Mouse (Mus musculus): ENCODE results near the gene Rbm42.

DNA sequence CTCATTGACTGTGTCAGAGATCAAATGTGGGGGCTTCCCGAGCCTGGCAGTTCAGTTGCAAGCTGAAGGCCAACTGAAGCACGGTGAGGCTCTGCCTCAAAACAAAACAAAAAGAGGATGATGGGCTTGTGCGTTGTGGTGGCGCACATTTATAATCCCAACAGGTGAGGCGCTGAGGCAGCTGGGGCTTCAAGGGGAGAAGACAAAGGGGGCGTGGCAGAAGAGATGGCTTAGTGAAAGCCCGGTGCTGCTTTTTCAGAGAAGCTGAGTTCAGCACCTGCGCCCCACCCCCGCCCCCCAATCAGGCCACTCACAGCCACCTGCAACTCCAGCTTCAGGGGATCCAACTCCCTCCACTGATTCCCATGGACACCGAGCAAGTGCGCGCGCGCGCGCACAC lies 41.6 kb downstream of the Rbm42 start:
- TF ChIP-seq CTCF (IDR thresholded peaks at IDR 0.05; ENCODE audit: low read depth, low read length) (no peak), TAL1 (conservative IDR thresholded peaks at IDR 0.05; ENCODE audit: low read depth, low read length) (no peak), POLR2AphosphoS5 (IDR thresholded peaks at IDR 0.05; ENCODE audit: insufficient replicate concordance, low read depth, low read length) (no peak), GATA1 (IDR thresholded peaks at IDR 0.05; ENCODE audit: borderline replicate concordance, low read length) (no peak)

All from G1E (cell line).